4 mouse cellular contexts compared by ENCODE assay signal in genomic region chr12:5008638-5009037, GRCm38 (mm10).
DNase-seq lines count a peak whose midpoint lies in the region; TF ChIP-seq lines count a peak whose summit lies in the region.
"Not testable (repeated sequence)": the region's sequence is repeated elsewhere in the genome, so short reads cannot be mapped to it uniquely, and the experiment has no call there.

No protein-coding gene starts in this region.

- not testable (repeated sequence) for H3K79me2 ChIP-seq in C2C12 (ENCODE audit: control insufficient read depth, insufficient read depth); myocyte (ENCODE audit: control insufficient read depth, insufficient read depth)

- H3K4me3 ChIP-seq in C2C12 (ENCODE audit: insufficient read depth, poor library complexity, severe bottlenecking); myocyte: not testable (repeated sequence)

- not testable (repeated sequence) for H3ac ChIP-seq in C2C12 (ENCODE audit: control insufficient read depth, insufficient read length, low read depth); myocyte (ENCODE audit: control insufficient read depth, insufficient read length)

- not testable (repeated sequence) for H3K27me3 ChIP-seq in C2C12 (ENCODE audit: control insufficient read depth, insufficient read depth, insufficient read length); myocyte (ENCODE audit: control insufficient read depth, insufficient read depth, insufficient read length)

- not testable (repeated sequence) for TF ChIP-seq POLR2A in myocyte (IDR thresholded peaks at IDR 0.05; ENCODE audit: insufficient read length, low read depth)

- TF ChIP-seq CTCF in C2C12 (IDR thresholded peaks at IDR 0.05; ENCODE audit: control insufficient read depth, insufficient read depth, insufficient read length): not testable (repeated sequence)

- H3K4me2 ChIP-seq in myocyte (ENCODE audit: low read depth): peak overlapping the region; percentile 19

- DNase-seq in 416B (ENCODE audit: low read depth): peak; percentile 10
- peak; percentile 64 for DNase-seq in Muller cell, postnatal 12 days (ENCODE audit: inconsistent ontology term)

- H3K79me3 ChIP-seq in C2C12 (ENCODE audit: low read depth): not testable (repeated sequence)

- H3K36me3 ChIP-seq in C2C12 (ENCODE audit: control insufficient read depth, insufficient read depth) (peaks cover 33% of the 10 kb centered on the region), myocyte (ENCODE audit: control insufficient read depth, insufficient read depth) (peaks cover 16% of the 10 kb centered on the region)

TF ChIP-seq in C2C12, 6 proteins besides CTCF, POLR2A, EP300 and RAD21:
- TF ChIP-seq MYOD1 (IDR thresholded peaks at IDR 0.05; ENCODE audit: control insufficient read depth, insufficient read length, low read depth): peak; percentile 88

TF ChIP-seq in myocyte, 11 proteins besides CTCF, POLR2A, EP300 and RAD21:
- TF ChIP-seq TCF12 (IDR thresholded peaks at IDR 0.05; ENCODE audit: insufficient read depth, poor library complexity, severe bottlenecking) (peak; percentile 34), MYOG (IDR thresholded peaks at IDR 0.05; ENCODE audit: control insufficient read depth in 1 of 3, insufficient read depth in 1 of 3, insufficient read length in 2 of 3, low read depth in 2 of 3) (peak in 1 of 3 experiments; percentile 39), MYOD1 (IDR thresholded peaks at IDR 0.05; ENCODE audit: control insufficient read depth in 1 of 3, insufficient read length in 2 of 3, low read depth in 2 of 3) (peak in 2 of 3 experiments; percentile 70 to 84)
